8 mouse cellular contexts compared by ENCODE assay signal in the genomic region with DNA sequence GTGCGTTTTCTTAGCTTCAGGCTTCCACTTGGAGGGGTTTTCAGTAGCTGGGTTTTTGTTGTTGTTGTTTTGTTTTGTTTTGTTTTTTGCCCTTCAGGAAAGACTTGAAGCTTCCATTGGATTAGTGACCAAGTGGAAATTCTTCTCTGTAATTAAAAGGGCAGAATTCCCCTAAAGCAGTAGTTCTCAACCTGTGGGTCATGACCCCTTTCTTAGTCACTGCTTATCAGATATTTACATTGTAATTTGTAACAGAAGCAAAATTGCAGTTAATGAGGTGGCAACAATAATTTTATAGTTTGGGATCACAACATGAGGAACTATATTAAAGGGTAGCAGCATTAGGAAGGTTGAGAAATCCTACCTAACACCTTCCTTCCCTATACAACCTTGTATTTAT. TPM values are rescaled to one million over a fixed set of nuclear protein-coding genes. Genes with fewer than 3 reads are reported as not detected.
A peak's percentile ranks its signal among the peaks of the same experiment; 100 is the strongest.
DNase-seq lines count a peak whose midpoint lies in the region; ATAC-seq and TF ChIP-seq lines count a peak whose summit lies in the region.

No protein-coding gene starts in this region.

- peak overlapping the region; percentile 100 for H3K27ac ChIP-seq in heart, postnatal 0 days (ENCODE audit: low read depth)
- H3K27ac ChIP-seq in cortical plate, adult 2 months (ENCODE audit: insufficient read depth, low read length), result peak overlapping the region; percentile 99
- H3K27ac ChIP-seq in hindbrain, embryonic 15.5 days (replicated peaks), result peak overlapping the region; percentile 96
- H3K27ac ChIP-seq in midbrain, embryonic 13.5 days, result peak overlapping the region; percentile 99

- intact Hi-C loops in heart, postnatal 36 days (cut with DNase I), result loop anchor here (5.0 kb wide), 3 partner anchors 100 to 440 kb away; a partner anchor contains a TSS

- H3K4me2 ChIP-seq in heart, postnatal 0 days (ENCODE audit: low read depth, low read length), result peak overlapping the region; percentile 87
- H3K4me2 ChIP-seq in hindbrain, embryonic 15.5 days, result peak overlapping the region; percentile 93
- peak overlapping the region; percentile 91 for H3K4me2 ChIP-seq in midbrain, embryonic 13.5 days (replicated peaks)

- H3K4me3 ChIP-seq in heart, postnatal 0 days (ENCODE audit: low read depth, low read length), result peak overlapping the region; percentile 83
- H3K4me3 ChIP-seq in cortical plate, adult 2 months (ENCODE audit: insufficient read depth, low read length), result peak overlapping the region; percentile 41
- peak overlapping the region; percentile 88 for H3K4me3 ChIP-seq in hindbrain, embryonic 15.5 days
- H3K4me3 ChIP-seq in midbrain, embryonic 13.5 days (replicated peaks), result peak overlapping the region; percentile 77

- no peaks in the 10 kb centered on the region for H3K27me3 ChIP-seq in heart, postnatal 0 days (ENCODE audit: control insufficient read depth, insufficient read depth, low read length)
- H3K27me3 ChIP-seq in hindbrain, embryonic 15.5 days, result no peaks in the 10 kb centered on the region
- H3K27me3 ChIP-seq in midbrain, embryonic 13.5 days, result no peaks in the 10 kb centered on the region

- TF ChIP-seq CTCF in heart, postnatal 0 days (IDR thresholded peaks at IDR 0.05; ENCODE audit: low read depth), result no peak
- TF ChIP-seq CTCF in cortical plate, adult 2 months (IDR thresholded peaks at IDR 0.05; ENCODE audit: extremely low read depth, insufficient read depth, low read length), result no peak

- 12% methylated on average over 1 of the region's 1 CpGs for WGBS in heart, postnatal 0 days
- WGBS in hindbrain, embryonic 15.5 days, result 15% methylated on average over 1 of the region's 1 CpGs
- WGBS in midbrain, embryonic 13.5 days, result 14% methylated on average over 1 of the region's 1 CpGs

- no peak for DNase-seq in heart, postnatal 0 days (ENCODE audit: low spot score)
- DNase-seq in heart, postnatal 36 days, result no peak
- DNase-seq in thymus, postnatal 36 days, result no peak
- no peak for DNase-seq in right cerebral cortex, postnatal 10 days (ENCODE audit: low spot score in 2 of 2)
- no peak for DNase-seq in thymus, postnatal 4 days

- H3K36me3 ChIP-seq in heart, postnatal 0 days (replicated peaks; ENCODE audit: control insufficient read depth, insufficient read depth, low read length), result no peaks in the 10 kb centered on the region
- H3K36me3 ChIP-seq in hindbrain, embryonic 15.5 days, result no peaks in the 10 kb centered on the region
- H3K36me3 ChIP-seq in midbrain, embryonic 13.5 days, result no peaks in the 10 kb centered on the region

- H3K9ac ChIP-seq in heart, postnatal 0 days (replicated peaks; ENCODE audit: low read depth, low read length), result peak overlapping the region; percentile 98
- peak overlapping the region; percentile 93; the same call in 1 of the 2 replicates for H3K9ac ChIP-seq in hindbrain, embryonic 15.5 days
- peak overlapping the region; percentile 99 for H3K9ac ChIP-seq in midbrain, embryonic 13.5 days (replicated peaks)

- no peak for TF ChIP-seq POLR2A in cortical plate, adult 2 months (IDR thresholded peaks at IDR 0.05; ENCODE audit: extremely low read depth, insufficient read depth, low read length)

- ATAC-seq in heart, postnatal 0 days (ENCODE audit: insufficient read depth, low read depth), result no peak
- no peak for ATAC-seq in hindbrain, embryonic 15.5 days (ENCODE audit: low FRiP score, low read depth)
- ATAC-seq in midbrain, embryonic 13.5 days, result no peak

- H3K4me1 ChIP-seq in heart, postnatal 0 days (ENCODE audit: control insufficient read depth, insufficient read depth), result peaks cover 19% of the 10 kb centered on the region
- peaks cover 2% of the 10 kb centered on the region; the same call in 1 of the 2 replicates for H3K4me1 ChIP-seq in cortical plate, adult 2 months (ENCODE audit: control insufficient read depth, insufficient read depth, low read length)
- H3K4me1 ChIP-seq in hindbrain, embryonic 15.5 days (replicated peaks), result peaks cover 30% of the 10 kb centered on the region
- H3K4me1 ChIP-seq in midbrain, embryonic 13.5 days (replicated peaks), result peaks cover 31% of the 10 kb centered on the region

- no peak for TF ChIP-seq EP300 in heart, postnatal 0 days (IDR thresholded peaks at IDR 0.05; ENCODE audit: low read depth)

- H3K9me3 ChIP-seq in heart, postnatal 0 days (replicated peaks; ENCODE audit: control insufficient read depth, low read length), result no peaks in the 10 kb centered on the region
- H3K9me3 ChIP-seq in hindbrain, embryonic 15.5 days, result no peaks in the 10 kb centered on the region
- no peaks in the 10 kb centered on the region for H3K9me3 ChIP-seq in midbrain, embryonic 13.5 days

RNA-seq across cellular contexts. Expression of a gene that starts 0.8 kb away (rescaled TPM):
- 17.5 and 27.9 TPM in 2 replicates for total RNA-seq in heart, postnatal 0 days (2014; rRNA removed; ENCODE audit: low replicate concordance)
- 26.4 and 27.7 TPM in 2 replicates for polyA plus RNA-seq in heart, postnatal 0 days (2015; fragmentation: Nextera tagmentation; extraction: Ambion mirVana)
- total RNA-seq in heart, postnatal 36 days (2021), result 10 to 100 TPM; 39.1 TPM
- polyA plus RNA-seq in cortical plate, adult 2 months (2012; rRNA removed), result 37.8 and 42.3 TPM in 2 replicates
- polyA plus RNA-seq in hindbrain, embryonic 15.5 days (2015; fragmentation: Nextera tagmentation; extraction: Ambion mirVana), result 35.0 and 36.0 TPM in 2 replicates
- 31.1 and 37.4 TPM in 2 replicates for polyA plus RNA-seq in midbrain, embryonic 13.5 days (2015; fragmentation: Nextera tagmentation; extraction: Ambion mirVana)
